Mouse (Mus musculus) hindbrain, embryonic 13.5 days (tissue): ENCODE results near the gene Plekhg4. TPM values are rescaled to one million over a fixed set of nuclear protein-coding genes. Genes with fewer than 3 reads are reported as not detected.

Source experiments
- ATAC-seq: fragments of 200-750 bp; cut with Nextera tagmentation; 2 replicates; pipeline ENCODE4 v1.8.0; 2017; ENCODE audit warnings: moderate TSS enrichment; ENCODE audit not compliant: low FRiP score
- H3K27ac ChIP-seq: fragments of 300-500 bp; sonication (generic); 2 replicates; pipeline ENCODE4 v1.5.1; 2015; ENCODE audit warnings: inconsistent platforms, mild to moderate bottlenecking, moderate library complexity
- H3K27me3 ChIP-seq: fragments of 300-500 bp; sonication (generic); 2 replicates; pipeline ENCODE4 v1.6.1; 2015; ENCODE audit warnings: mild to moderate bottlenecking, inconsistent platforms
- H3K36me3 ChIP-seq: fragments of 300-500 bp; sonication (generic); 2 replicates; pipeline ENCODE4 v1.6.1; 2015; ENCODE audit warnings: mild to moderate bottlenecking, inconsistent platforms
- H3K4me1 ChIP-seq: fragments of 300-500 bp; sonication (generic); replicated peaks from 2 replicates; pipeline ENCODE4 v1.6.1; 2015; ENCODE audit warnings: inconsistent platforms
- H3K4me2 ChIP-seq: fragments of 300-500 bp; sonication (generic); 2 replicates; pipeline ENCODE4 v1.6.1; 2015; ENCODE audit warnings: inconsistent platforms, mild to moderate bottlenecking, moderate library complexity
- H3K4me3 ChIP-seq: fragments of 300-500 bp; sonication (generic); 2 replicates; pipeline ENCODE4 v1.5.1; 2015; ENCODE audit warnings: mild to moderate bottlenecking, inconsistent platforms
- H3K9ac ChIP-seq: fragments of 300-500 bp; sonication (generic); 2 replicates; pipeline ENCODE4 v1.6.1; 2015; ENCODE audit warnings: mild to moderate bottlenecking, inconsistent platforms
- H3K9me3 ChIP-seq: fragments of 300-500 bp; sonication (generic); 2 replicates; pipeline ENCODE4 v1.6.1; 2016; ENCODE audit warnings: inconsistent platforms
- WGBS: fragments of 180-500 bp; shearing (Covaris S2); methylation state at CpG from one replicate; pipeline ENCODE4 v1.1.7; 2015; 5-methylcytosine and 5-hydroxymethylcytosine counted together
- polyA plus RNA-seq: library from polyadenylated mRNA; unstranded; fragments of >200 nt; fragmentation: Nextera tagmentation; extraction: Ambion mirVana; gene quantifications from 2 replicates; pipeline ENCODE4 v1.2.1, GENCODE M21; 2015

Gene Plekhg4
- polyA plus RNA-seq, 1 experiment from 2014 or later = 1.6 TPM

- no peaks in the 10 kb centered on the region for H3K36me3 ChIP-seq
- no peaks in the 10 kb centered on the region for H3K9me3 ChIP-seq
- ATAC-seq = no peak
- H3K4me3 ChIP-seq = no peak overlapping the region
- H3K4me1 ChIP-seq = no peaks in the 10 kb centered on the region
- 78% methylated on average over 1 of the region's 1 CpGs for WGBS
- no peak overlapping the region for H3K27ac ChIP-seq
- no peak overlapping the region for H3K9ac ChIP-seq
- H3K27me3 ChIP-seq = no peaks in the 10 kb centered on the region
- H3K4me2 ChIP-seq = no peak overlapping the region
Measured at GRCm38 (mm10) chr8:105422006-105422405, 48.9 kb downstream of the Plekhg4 start.

GRCm38 (mm10) chr8:105426878-105427277, 53.8 kb downstream of the Plekhg4 start:
- no peaks in the 10 kb centered on the region for H3K9me3 ChIP-seq
- no peak overlapping the region for H3K9ac ChIP-seq
- no peak overlapping the region for H3K4me2 ChIP-seq
- WGBS = 81% methylated on average over 6 of the region's 6 CpGs
- H3K27me3 ChIP-seq = no peaks in the 10 kb centered on the region
- no peak overlapping the region for H3K27ac ChIP-seq
- no peaks in the 10 kb centered on the region for H3K36me3 ChIP-seq
- ATAC-seq = no peak
- H3K4me1 ChIP-seq = peaks cover 3% of the 10 kb centered on the region
- H3K4me3 ChIP-seq = no peak overlapping the region

- 38% methylated on average over 7 of the region's 7 CpGs for WGBS
- no peak for ATAC-seq
- Histone ChIP-seq H3K9me3 (no peaks in the 10 kb centered on the region), H3K27ac (peak overlapping the region; percentile 45; the same call in 1 of the 2 replicates), H3K4me1 (peaks cover 20% of the 10 kb centered on the region), H3K4me3 (no peak overlapping the region), H3K4me2 (no peak overlapping the region), H3K9ac (no peak overlapping the region), H3K36me3 (no peaks in the 10 kb centered on the region), H3K27me3 (no peaks in the 10 kb centered on the region)
Measured at GRCm38 (mm10) chr8:105431743-105432515, 58.9 kb downstream of the Plekhg4 start.

Other genes with a start within 250 kb of the Plekhg4 start
- not detected in 2 replicates for gene Ces4a, start 241.5 kb upstream of the Plekhg4 start, polyA plus RNA-seq
- gene Cbfb, start 202.6 kb upstream of the Plekhg4 start, polyA plus RNA-seq = 33.0 and 35.6 TPM in 2 replicates
- 27.4 and 29.5 TPM in 2 replicates for gene D230025D16Rik, start 148.1 kb upstream of the Plekhg4 start, polyA plus RNA-seq
- 6.2 and 6.7 TPM in 2 replicates for gene B3gnt9, start 118.1 kb upstream of the Plekhg4 start, polyA plus RNA-seq
- gene Tradd, start 108.7 kb upstream of the Plekhg4 start, polyA plus RNA-seq = 19.9 and 21.1 TPM in 2 replicates
- gene Fbxl8, start 108.6 kb upstream of the Plekhg4 start, polyA plus RNA-seq = 1.1 and 1.2 TPM in 2 replicates
- 0.27 and 0.44 TPM in 2 replicates for gene Hsf4, start 103.5 kb upstream of the Plekhg4 start, polyA plus RNA-seq
- 3.9 and 4.5 TPM in 2 replicates for gene Nol3, start 97.1 kb upstream of the Plekhg4 start, polyA plus RNA-seq
- 114 and 119 TPM in 2 replicates for gene 4931428F04Rik, start 83.4 kb upstream of the Plekhg4 start, polyA plus RNA-seq
- gene Exoc3l, start 77.2 kb upstream of the Plekhg4 start, polyA plus RNA-seq = 14.3 and 14.6 TPM in 2 replicates
- gene E2f4, start 75.6 kb upstream of the Plekhg4 start, polyA plus RNA-seq = 45.6 and 47.0 TPM in 2 replicates
- gene Elmo3, start 67.7 kb upstream of the Plekhg4 start, polyA plus RNA-seq = 1.5 and 1.6 TPM in 2 replicates
- gene Lrrc29, start 47.0 kb upstream of the Plekhg4 start, polyA plus RNA-seq = 0.82 and 1.4 TPM in 2 replicates
- gene Tmem208, start 46.9 kb upstream of the Plekhg4 start, polyA plus RNA-seq = 133 and 136 TPM in 2 replicates
- gene Fhod1, start 25.3 kb upstream of the Plekhg4 start, polyA plus RNA-seq = 0.74 and 0.76 TPM in 2 replicates
- 7.3 and 7.4 TPM in 2 replicates for gene Slc9a5, start 24.4 kb upstream of the Plekhg4 start, polyA plus RNA-seq
- not detected in 2 replicates for gene Kctd19, start 40.2 kb downstream of the Plekhg4 start, polyA plus RNA-seq
- 1.1 and 1.7 TPM in 2 replicates for gene Lrrc36, start 40.3 kb downstream of the Plekhg4 start, polyA plus RNA-seq
- gene Tppp3, start 98.3 kb downstream of the Plekhg4 start, polyA plus RNA-seq = 170 and 181 TPM in 2 replicates
- gene Zdhhc1, start 123.6 kb downstream of the Plekhg4 start, polyA plus RNA-seq = 30.9 and 34.3 TPM in 2 replicates
- gene Hsd11b2, start 145.5 kb downstream of the Plekhg4 start, polyA plus RNA-seq = 7.8 and 11.0 TPM in 2 replicates
- 201 and 203 TPM in 2 replicates for gene Atp6v0d1, start 192.8 kb downstream of the Plekhg4 start, polyA plus RNA-seq
- 26.6 and 27.1 TPM in 2 replicates for gene Ripor1, start 232.0 kb downstream of the Plekhg4 start, polyA plus RNA-seq